Mouse (Mus musculus) liver, adult 2 months (tissue): ENCODE measurements around the gene Ren1.

Experiments used
- CTCF ChIP-seq: fragments of 200-500 bp; IDR thresholded peaks from 2 replicates; pipeline ENCODE4 v1.5.1; 2011; ENCODE audit warnings: low read depth, low read length, control low read depth
- POLR2A ChIP-seq: fragments of 200-500 bp; IDR thresholded peaks from 2 replicates; pipeline ENCODE4 v1.6.1; 2011; ENCODE audit warnings: low read length, control low read depth; ENCODE audit not compliant: insufficient read depth; ENCODE audit errors: extremely low read depth

- TF ChIP-seq CTCF = no peak
- TF ChIP-seq POLR2A = no peak
Measured at GRCm38 (mm10) chr1:133368644-133369043, 18.3 kb downstream of the Ren1 start.
